Mouse (Mus musculus): ENCODE data around the gene Gm10226.
"Not testable (repeated sequence)": the region's sequence is repeated elsewhere in the genome, so short reads cannot be mapped to it uniquely, and the experiment has no call there.

The Gm10226 gene

DNA sequence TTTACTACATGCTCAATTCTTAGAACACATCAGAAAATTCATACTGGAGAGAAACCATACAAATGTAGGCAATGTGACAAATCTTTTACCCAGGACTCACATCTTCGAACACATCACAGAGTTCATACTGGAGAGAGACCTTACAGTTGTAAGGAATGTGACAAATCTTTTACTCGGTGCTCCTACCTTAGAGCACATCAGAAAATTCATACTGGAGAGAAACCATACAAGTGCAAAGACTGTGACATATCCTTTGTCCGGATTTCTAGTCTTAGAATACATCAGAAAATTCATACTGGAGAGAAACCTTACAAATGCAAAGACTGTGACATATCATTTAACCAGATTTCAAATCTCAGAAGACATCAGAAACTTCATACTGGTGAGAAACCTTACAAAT lies at the start of gene Gm10226:
TSS of gene Gm10226 (plus strand) at position 301 of the 400 bp plus-strand sequence.
- DNase-seq (ENCODE audit: low spot score), result no peak

DNA sequence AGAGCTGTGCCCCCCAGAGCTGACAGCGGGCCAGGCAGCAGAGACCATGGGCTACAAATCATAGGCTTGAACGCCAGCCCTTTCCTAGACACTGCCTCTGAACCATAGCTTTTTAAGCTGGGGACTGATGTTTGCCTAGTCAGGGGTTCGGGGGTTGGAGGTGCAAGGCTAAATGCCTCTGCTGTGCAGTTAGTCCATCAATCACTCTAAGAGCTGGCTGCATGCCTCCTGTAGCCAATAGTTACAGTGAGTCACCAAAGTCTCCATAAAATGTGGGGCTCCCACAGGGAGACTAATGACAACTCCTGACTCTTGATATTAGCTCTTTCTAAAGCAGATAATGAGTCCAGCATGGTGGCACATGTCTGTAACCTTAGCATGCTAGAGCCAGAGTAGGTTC lies 42.9 kb upstream of the Gm10226 start:
- peak; percentile 35 for DNase-seq (ENCODE audit: low spot score)

GRCm38 (mm10) chr17:21649936-21650335 lies 41.7 kb upstream of the Gm10226 start:
- peak; percentile 75 for DNase-seq (ENCODE audit: low spot score)

DNA sequence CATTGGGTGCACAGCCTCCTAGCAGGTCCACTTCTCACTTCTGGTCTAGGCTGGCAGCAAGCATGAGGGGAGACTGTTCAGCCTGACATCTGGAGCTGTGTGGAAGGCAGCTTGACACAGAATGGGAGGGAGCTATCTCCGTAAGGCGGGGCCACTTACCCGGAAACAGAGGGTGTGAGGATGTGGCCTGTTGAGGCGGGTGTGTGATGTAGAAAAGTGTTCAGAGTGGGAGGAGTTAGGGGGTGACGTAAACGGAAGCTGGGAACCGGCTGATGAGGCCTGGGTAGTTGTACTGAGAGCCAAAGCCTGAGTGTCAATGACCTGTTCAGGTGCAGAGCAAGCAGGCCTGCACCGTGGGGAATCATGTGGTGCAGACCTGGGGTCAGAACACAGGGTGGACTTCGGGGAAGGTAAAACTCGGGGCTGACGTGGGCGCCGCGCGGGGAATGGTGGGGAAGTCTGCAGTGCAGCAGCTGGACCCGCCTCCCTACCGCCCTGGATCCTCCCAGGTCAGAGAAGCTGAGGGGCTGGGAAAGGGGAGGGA lies 41.2 kb upstream of the Gm10226 start, which contains the start of gene Zfp983:
TSS of gene Zfp983 (plus strand) at position 261 of the 544 bp plus-strand sequence.
- DNase-seq (ENCODE audit: low spot score), result peak; percentile 91

- DNase-seq (ENCODE audit: low spot score), result not testable (repeated sequence)
These were observed 12.8 kb upstream of the Gm10226 start for GRCm38 (mm10) chr17:21678826-21679225.

GRCm38 (mm10) chr17:21679273-21680018 lies 12.2 kb upstream of the Gm10226 start:
- peak; percentile 91 for DNase-seq (ENCODE audit: low spot score)

DNA sequence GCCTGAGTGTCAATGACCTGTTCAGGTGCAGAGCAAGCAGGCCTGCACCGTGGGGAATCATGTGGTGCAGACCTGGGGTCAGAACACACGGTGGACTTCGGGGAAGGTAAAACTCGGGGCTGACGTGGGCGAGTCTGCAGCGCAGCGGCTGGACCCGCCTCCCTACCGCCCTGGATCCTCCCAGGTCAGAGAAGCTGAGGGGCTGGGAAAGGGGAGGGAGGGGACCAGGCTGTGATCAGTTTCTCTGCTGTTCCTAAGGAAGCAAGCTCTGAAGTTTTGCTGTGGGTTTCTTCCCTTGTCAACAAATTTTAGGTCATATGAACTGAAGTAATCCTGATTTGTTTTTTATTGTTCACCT lies 11.7 kb upstream of the Gm10226 start:
- DNase-seq (ENCODE audit: low spot score), result not testable (repeated sequence)

DNA sequence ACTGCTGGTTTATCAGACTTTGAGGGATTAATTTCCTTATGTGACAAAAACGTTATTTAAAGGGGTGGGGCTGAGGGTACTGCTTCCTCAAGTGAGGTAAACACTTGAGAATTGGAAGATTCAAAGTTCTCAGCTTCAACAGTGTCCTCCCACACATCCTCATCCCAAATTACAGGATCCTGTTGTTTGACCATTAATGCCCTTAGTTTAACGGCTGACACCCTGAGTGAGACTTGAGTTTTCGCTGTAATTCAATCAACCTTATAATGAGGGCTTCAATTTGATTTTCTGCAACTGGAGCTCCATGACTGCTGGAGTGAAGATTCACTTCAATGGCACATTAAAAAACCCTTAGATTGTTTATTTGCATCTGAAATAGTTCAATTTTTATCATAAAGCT lies 1.7 kb downstream of the Gm10226 start:
- no peak for DNase-seq (ENCODE audit: low spot score)

- DNase-seq (ENCODE audit: low spot score), result no peak
These were observed 4.4 kb downstream of the Gm10226 start for GRCm38 (mm10) chr17:21696073-21696472.

- DNase-seq (ENCODE audit: low spot score), result no peak
These were observed 10.9 kb downstream of the Gm10226 start for GRCm38 (mm10) chr17:21702281-21703240.

DNA sequence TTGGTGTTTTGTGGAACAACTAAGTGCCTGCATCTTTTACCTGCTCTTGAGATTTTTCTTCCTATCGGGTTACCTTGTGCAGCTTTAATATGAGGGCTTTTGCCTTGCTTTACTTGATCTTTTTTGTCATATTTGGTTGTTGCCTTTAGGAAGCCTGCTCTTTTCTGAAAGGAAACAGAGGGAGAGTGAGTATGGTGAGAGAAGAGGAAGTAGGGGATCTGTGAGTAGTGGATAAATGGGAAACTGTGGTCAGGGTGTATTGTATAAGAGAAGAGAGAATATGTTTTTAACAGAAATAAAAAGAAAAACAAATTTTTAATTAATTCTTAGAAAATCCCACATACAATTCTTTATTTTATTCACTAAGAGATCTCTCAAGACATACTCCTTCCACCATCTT lies 11.8 kb downstream of the Gm10226 start:
- no peak for DNase-seq (ENCODE audit: low spot score)

DNA sequence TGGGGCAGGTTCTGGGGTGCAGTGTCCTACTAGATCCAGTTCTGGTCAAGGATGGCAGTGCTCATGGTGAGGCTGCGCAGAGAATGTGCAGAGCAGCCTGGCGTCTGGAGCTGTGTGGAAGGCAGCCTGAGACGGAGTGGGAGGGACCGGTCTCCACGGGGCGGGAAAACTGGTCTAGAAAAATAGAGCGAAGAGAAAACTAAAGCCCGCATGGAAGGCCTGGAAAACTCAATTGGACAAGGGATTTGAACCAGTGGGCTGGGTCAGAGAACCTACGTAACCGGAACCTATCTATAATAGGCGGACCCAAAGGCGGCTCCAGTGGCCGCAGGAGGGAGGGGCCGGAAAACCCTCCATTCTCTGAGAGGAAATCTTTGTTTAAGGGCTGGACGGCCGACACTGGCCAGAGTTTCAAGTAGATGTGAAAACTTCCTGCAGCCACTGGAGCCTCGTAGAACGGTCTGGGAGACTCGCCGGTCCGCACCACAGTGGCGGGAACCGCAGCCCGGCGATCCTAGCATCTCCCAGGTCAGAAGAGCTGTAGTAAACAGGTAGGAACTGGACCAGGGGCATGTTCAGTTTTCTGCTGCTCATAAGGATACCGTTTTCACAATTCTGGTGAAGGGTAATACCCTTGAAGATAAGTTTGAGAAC lies 15.8 kb downstream of the Gm10226 start, which contains the start of gene Zfp760:
TSS of gene Zfp760 (plus strand) at position 399 of the 654 bp plus-strand sequence.
- DNase-seq (ENCODE audit: low spot score), result peak; percentile 94

DNA sequence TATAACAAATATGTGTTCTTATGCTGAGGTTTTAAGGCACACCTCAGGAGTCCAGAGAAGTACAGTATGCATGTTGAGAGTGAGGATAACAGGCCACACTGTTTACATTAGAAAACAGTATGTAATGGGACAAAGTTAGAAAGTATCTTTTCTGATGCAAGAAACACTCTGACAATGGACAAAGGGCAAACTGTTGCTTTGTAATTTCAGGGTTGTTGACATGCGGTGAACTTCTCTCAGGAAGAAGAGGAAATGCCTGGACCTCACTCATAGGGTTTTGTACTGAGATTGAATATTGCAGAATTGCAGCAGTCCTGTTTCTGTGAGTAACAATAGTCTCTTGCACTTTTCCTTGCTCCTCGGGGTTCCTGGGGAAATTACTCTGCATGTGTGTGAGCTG lies 16.7 kb downstream of the Gm10226 start:
- DNase-seq (ENCODE audit: low spot score), result no peak

DNA sequence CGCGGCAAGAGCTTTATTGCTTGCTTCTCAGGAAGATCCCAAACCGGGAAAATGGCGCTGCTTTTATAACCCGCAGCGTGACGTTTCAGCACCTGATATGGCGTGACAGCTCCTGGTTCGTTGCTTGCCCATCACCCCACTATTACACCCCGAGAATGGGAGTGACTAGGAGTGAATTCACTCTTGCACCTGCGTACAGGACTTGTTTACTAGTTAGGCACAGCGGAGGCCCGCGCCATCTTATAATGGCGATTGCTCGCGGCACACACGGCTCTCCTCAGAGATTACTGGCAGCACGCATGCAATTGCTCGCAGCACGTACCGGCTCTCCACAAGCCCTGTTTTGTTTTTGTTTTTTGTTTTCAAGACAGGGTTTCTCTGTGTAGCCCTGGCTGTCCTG lies 38.8 kb downstream of the Gm10226 start, which contains the start of gene Zfp229:
TSS of gene Zfp229 (plus strand) at position 301 of the 400 bp plus-strand sequence.
- DNase-seq (ENCODE audit: low spot score), result not testable (repeated sequence)

DNA sequence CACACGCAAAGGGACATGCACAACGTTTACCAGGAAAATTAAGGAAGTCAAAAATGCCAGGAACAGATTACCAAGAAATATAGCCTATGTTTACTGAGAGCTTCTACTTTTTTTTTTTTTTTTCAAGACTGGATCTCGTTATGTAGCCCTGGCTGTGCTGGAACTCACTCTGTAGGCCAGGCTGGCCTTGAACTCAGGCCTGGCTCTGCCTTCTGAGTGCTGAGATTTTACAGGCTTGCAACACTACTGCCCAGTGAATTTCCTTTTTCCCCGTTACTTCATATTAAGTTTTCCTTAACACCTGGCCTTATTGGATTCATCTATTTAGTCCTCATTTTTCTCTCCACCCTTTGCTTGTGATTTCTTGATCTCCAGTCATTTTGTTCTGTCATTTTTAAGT lies 41.4 kb downstream of the Gm10226 start:
- DNase-seq (ENCODE audit: low spot score), result no peak

DNA sequence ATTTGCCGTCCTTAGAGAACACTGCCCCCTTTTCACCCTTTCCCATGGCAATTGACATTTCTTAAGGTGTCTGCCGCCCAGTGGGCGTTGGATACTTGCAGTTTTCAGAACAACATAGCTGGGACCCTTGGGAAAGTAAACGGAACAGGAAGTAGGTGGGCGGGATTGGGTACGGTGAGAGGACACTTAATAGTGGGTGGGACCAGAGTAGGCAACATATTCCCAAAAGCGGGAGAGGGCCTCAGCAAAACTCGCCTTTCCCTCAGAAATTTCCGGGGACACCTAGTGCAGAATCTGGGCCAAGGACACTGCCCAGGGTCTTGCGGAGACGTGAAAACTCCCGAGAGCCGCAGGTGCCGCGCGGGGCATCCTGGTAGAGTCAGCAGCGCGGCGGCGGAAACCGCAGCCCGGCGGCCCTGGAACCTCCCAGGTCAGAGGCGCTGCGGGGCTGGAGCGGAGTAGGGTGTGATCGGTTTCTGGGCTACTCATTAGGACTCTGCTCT lies 41.9 kb downstream of the Gm10226 start:
- DNase-seq (ENCODE audit: low spot score), result peak; percentile 90
